Mouse (Mus musculus): Measurements from ENCODE around the gene Kremen1.

DNA sequence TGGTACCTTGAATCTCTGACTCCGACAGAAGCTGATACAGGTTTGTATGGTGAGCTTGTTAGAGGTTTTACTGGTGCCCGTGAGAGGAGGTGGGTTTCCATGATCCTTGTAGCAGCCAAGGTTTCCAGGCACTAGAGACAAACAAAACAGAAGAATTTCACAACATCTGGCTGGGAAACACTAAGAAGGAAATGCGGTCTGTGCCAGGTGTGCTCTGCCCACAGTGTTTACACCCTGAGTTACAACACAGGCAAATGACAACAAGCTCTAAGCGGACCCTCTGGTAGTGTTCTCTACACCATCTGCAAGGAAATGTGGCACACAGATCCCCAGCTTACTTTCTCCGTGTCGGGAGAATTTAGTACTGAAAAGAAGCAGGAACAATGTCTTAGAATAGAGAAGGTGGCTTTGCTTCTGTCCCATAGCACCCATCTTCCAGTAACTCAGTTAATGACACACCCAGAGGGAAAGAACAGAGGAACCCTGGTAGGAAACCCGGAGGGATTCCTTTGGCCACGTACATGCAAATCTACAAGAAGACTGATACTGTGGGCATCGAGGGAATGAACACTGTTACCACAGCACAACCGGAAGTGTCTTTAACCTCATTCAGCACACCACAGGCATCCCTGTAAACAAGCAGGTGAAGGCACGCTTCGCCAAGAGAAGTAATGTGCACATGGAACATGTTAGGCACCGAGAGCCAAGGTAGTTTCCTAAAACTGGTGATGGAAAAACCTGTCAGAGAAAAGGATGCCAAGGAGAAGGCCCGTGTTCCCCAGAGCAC, 45.8 kb downstream of the Kremen1 start:
- no peak for TF ChIP-seq POLR2A (IDR thresholded peaks at IDR 0.05; ENCODE audit: borderline replicate concordance, control insufficient read depth, low read depth, low read length)
- no peak for TF ChIP-seq CTCF (IDR thresholded peaks at IDR 0.05; ENCODE audit: control insufficient read depth, insufficient read depth, low read length)

Measured in bone marrow, adult 2 months (tissue).